Mouse (Mus musculus) ES-E14 (cell line): ENCODE results near the gene Cfap45. TPM values are rescaled to one million over a fixed set of nuclear protein-coding genes. Genes with fewer than 3 reads are reported as not detected.

Source experiments
- DNase-seq: peaks from one replicate; pipeline ENCODE4 v3.0.0-alpha.2; 2013; ENCODE audit warnings: low read depth, low spot score
- H3K27ac ChIP-seq: 2 replicates; pipeline ENCODE4 v1.5.1; 2012; ENCODE audit warnings: low read depth, mild to moderate bottlenecking, low read length, moderate library complexity, mixed read lengths; ENCODE audit not compliant: poor library complexity, insufficient read depth, severe bottlenecking
- H3K36me3 ChIP-seq: 2 replicates; pipeline ENCODE4 v1.6.1; 2012; ENCODE audit warnings: mild to moderate bottlenecking, low read length, moderate library complexity, mixed read lengths; ENCODE audit not compliant: control insufficient read depth, poor library complexity, insufficient read depth, severe bottlenecking
- H3K4me1 ChIP-seq, 2 experiments: fragments of 150-350 bp in 1 of 2; sonication (generic) in 1 of 2; 2 replicates each; pipeline ENCODE4 v1.6.1; 2012; ENCODE audit warnings: low read length in 2 of 2, mild to moderate bottlenecking in 1 of 2, mixed read lengths in 1 of 2; ENCODE audit not compliant: control insufficient read depth in 2 of 2, insufficient read depth in 2 of 2, poor library complexity in 1 of 2
- H3K4me3 ChIP-seq, 2 experiments: fragments of 150-350 bp in 1 of 2; sonication (generic) in 1 of 2; 2 replicates each; pipeline ENCODE4 v1.5.1; 2012; ENCODE audit warnings: low read length in 2 of 2, low read depth in 1 of 2, mild to moderate bottlenecking in 1 of 2, mixed read lengths in 1 of 2; ENCODE audit not compliant: insufficient read depth in 1 of 2, poor library complexity in 1 of 2, severe bottlenecking in 1 of 2
- H3K9ac ChIP-seq: 2 replicates; pipeline ENCODE4 v1.6.1; 2012; ENCODE audit warnings: low read depth, mild to moderate bottlenecking, low read length, mixed read lengths; ENCODE audit not compliant: poor library complexity, insufficient read depth, severe bottlenecking
- H3K9me3 ChIP-seq: fragments of 150-350 bp; sonication (generic); 2 replicates; pipeline ENCODE4 v1.6.1; 2012; ENCODE audit warnings: low read depth, mild to moderate bottlenecking, low read length; ENCODE audit not compliant: control insufficient read depth, insufficient read depth
- CHD2 ChIP-seq: IDR thresholded peaks from 2 replicates; pipeline ENCODE4 v1.6.1; 2014; ENCODE audit warnings: mild to moderate bottlenecking, low read depth, low read length, inconsistent platforms
- HCFC1 ChIP-seq: IDR thresholded peaks from 2 replicates; pipeline ENCODE4 v1.6.1; 2012; ENCODE audit warnings: low read length, inconsistent platforms, borderline replicate concordance; ENCODE audit not compliant: insufficient read depth
- MAFK ChIP-seq: IDR thresholded peaks from 2 replicates; pipeline ENCODE4 v1.6.1; 2014; ENCODE audit warnings: mild to moderate bottlenecking, low read depth, low read length, inconsistent platforms; ENCODE audit not compliant: insufficient read depth
- ZC3H11A ChIP-seq: IDR thresholded peaks from 2 replicates; pipeline ENCODE4 v1.6.1; 2012; ENCODE audit warnings: low read depth, mild to moderate bottlenecking, inconsistent platforms, low read length, borderline replicate concordance
- ZNF384 ChIP-seq: IDR thresholded peaks from 2 replicates; pipeline ENCODE4 v1.6.1; 2012; ENCODE audit warnings: low read depth, low read length, inconsistent platforms
- in situ Hi-C, 2 experiments: fragments of 600-800 bp; cut with MboI; formaldehyde crosslinking; loops; one replicate each; pipeline ENCODE4 v1.15.1; 2025; ENCODE audit warnings: low sequenced_read_pairs in 2 of 2, inconsistent platforms in 1 of 2; ENCODE audit not compliant: unreplicated experiment in 2 of 2
- total RNA-seq: library from RNA; depleted of rRNA; stranded (reverse); fragments of 300-350 nt; gene quantifications from 2 replicates; pipeline ENCODE4 v1.2.3, GENCODE M21; 2012

The Cfap45 gene
- total RNA-seq, 1 experiment = 0.67 TPM

GRCm38 (mm10) chr1:172502145-172503110 is 18.2 kb upstream of the Cfap45 start:
- TF ChIP-seq HCFC1 (no peak), ZC3H11A (no peak), ZNF384 (no peak), MAFK (no peak), CHD2 (no peak)
- Histone ChIP-seq H3K9ac (0 out of 2 replicates have a peak overlapping the region, but pooled peaks have one; percentile 1), H3K4me1 (peaks cover 12 to 34% of the 10 kb centered on the region in 2 experiments; a peak in 3 of 4 replicates), H3K4me3 (peak overlapping the region in 1 of 2 experiments; percentile 77; a peak in 1 of 4 replicates), H3K36me3 (peaks cover 31% of the 10 kb centered on the region), H3K9me3 (no peaks in the 10 kb centered on the region), H3K27ac (peak overlapping the region; percentile 44; the same call in 1 of the 2 replicates)
- in situ Hi-C loops = no loop called here
- DNase-seq = no peak

- Histone ChIP-seq H3K9me3 (no peaks in the 10 kb centered on the region), H3K4me3 (0 out of 4 replicates have a peak overlapping the region, but pooled peaks of 1 of the 2 experiments have one; percentile 1), H3K4me1 (peaks cover 12 to 34% of the 10 kb centered on the region in 2 experiments; a peak in 3 of 4 replicates), H3K27ac (no peak overlapping the region), H3K36me3 (peaks cover 22% of the 10 kb centered on the region), H3K9ac (no peak overlapping the region)
- DNase-seq = no peak
- no peak for TF ChIP-seq ZNF384
- TF ChIP-seq ZC3H11A = no peak
- TF ChIP-seq MAFK = no peak
- TF ChIP-seq CHD2 = no peak
- TF ChIP-seq HCFC1 = no peak
- in situ Hi-C loops = no loop called here
Observed at GRCm38 (mm10) chr1:172503111-172503997, 17.2 kb upstream of the Cfap45 start.

DNA sequence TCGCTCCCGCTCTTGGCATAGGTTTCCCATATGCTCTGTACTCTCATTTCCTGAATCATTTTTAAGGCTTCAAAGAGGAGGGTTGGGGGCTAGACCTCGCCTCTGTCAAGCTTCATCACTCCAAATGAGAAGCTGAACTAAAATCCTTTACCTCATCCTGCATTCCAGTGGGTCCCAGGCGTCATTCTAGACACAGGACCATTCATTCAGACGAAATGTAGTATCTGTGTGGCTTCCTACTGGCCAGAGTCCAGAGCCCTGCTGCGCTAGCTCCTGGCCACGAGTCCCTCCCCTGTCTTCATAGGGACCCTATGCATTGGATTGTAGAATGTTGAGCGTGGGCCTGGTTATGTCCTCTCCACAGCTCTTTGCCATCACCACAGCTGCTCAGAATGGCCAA is 15.8 kb upstream of the Cfap45 start:
- Histone ChIP-seq H3K4me3 (no peak overlapping the region), H3K27ac (no peak overlapping the region), H3K9ac (no peak overlapping the region), H3K4me1 (peaks cover 12 to 31% of the 10 kb centered on the region in 2 experiments; a peak in 3 of 4 replicates), H3K36me3 (peaks cover 20% of the 10 kb centered on the region), H3K9me3 (no peaks in the 10 kb centered on the region)
- no peak for TF ChIP-seq CHD2
- TF ChIP-seq MAFK = no peak
- no peak for TF ChIP-seq ZC3H11A
- no peak for TF ChIP-seq ZNF384
- no peak for TF ChIP-seq HCFC1
- DNase-seq = no peak
- in situ Hi-C loops = no loop called here

- Histone ChIP-seq H3K27ac (no peak overlapping the region), H3K9me3 (no peaks in the 10 kb centered on the region), H3K4me3 (no peak overlapping the region), H3K4me1 (peaks cover 12 to 31% of the 10 kb centered on the region in 2 experiments; a peak in 3 of 4 replicates), H3K36me3 (peaks cover 20% of the 10 kb centered on the region), H3K9ac (no peak overlapping the region)
- no peak for DNase-seq
- in situ Hi-C loops = no loop called here
- TF ChIP-seq ZC3H11A = no peak
- no peak for TF ChIP-seq HCFC1
- TF ChIP-seq CHD2 = no peak
- no peak for TF ChIP-seq MAFK
- no peak for TF ChIP-seq ZNF384
Observed at GRCm38 (mm10) chr1:172507001-172507400, 13.6 kb upstream of the Cfap45 start.
